Mouse (Mus musculus): ENCODE results near the gene Gm49322. TPM values are rescaled to one million over a fixed set of nuclear protein-coding genes. Genes with fewer than 3 reads are reported as not detected.

Gm49322 gene
- polyA plus RNA-seq, 1 experiment = 2.2 TPM

- H3K36me3 ChIP-seq (ENCODE audit: control insufficient read depth, insufficient read depth, low read length) = peaks cover 24% of the 10 kb centered on the region
- H3K4me1 ChIP-seq (ENCODE audit: control insufficient read depth, insufficient read depth, insufficient read length, low read length) = peaks cover 21% of the 10 kb centered on the region
- H3K27me3 ChIP-seq (ENCODE audit: control insufficient read depth, insufficient read depth, low read length) = no peaks in the 10 kb centered on the region
- no peak overlapping the region for H3K4me3 ChIP-seq (ENCODE audit: low read depth, low read length)
- WGBS = 48% methylated on average over 9 of the region's 9 CpGs
- peak overlapping the region; percentile 7; the same call in 1 of the 2 replicates for H3K27ac ChIP-seq (ENCODE audit: insufficient read depth, low read depth, low read length)
- TF ChIP-seq POLR2A (IDR thresholded peaks at IDR 0.05; ENCODE audit: low read depth, low read length) (no peak), CTCF (IDR thresholded peaks at IDR 0.05; ENCODE audit: extremely low read depth, insufficient read length, insufficient replicate concordance, low read depth, low read length) (no peak)
These were observed 12.4 kb downstream of the Gm49322 start for GRCm38 (mm10) chr10:80618181-80618580.

- no peak for TF ChIP-seq POLR2A (IDR thresholded peaks at IDR 0.05; ENCODE audit: low read depth, low read length)
- TF ChIP-seq CTCF (IDR thresholded peaks at IDR 0.05; ENCODE audit: extremely low read depth, insufficient read length, insufficient replicate concordance, low read depth, low read length) = no peak
- Histone ChIP-seq H3K27ac (ENCODE audit: insufficient read depth, low read depth, low read length) (no peak overlapping the region), H3K4me3 (ENCODE audit: low read depth, low read length) (no peak overlapping the region), H3K4me1 (ENCODE audit: control insufficient read depth, insufficient read depth, insufficient read length, low read length) (peaks cover 25% of the 10 kb centered on the region), H3K27me3 (ENCODE audit: control insufficient read depth, insufficient read depth, low read length) (no peaks in the 10 kb centered on the region), H3K36me3 (ENCODE audit: control insufficient read depth, insufficient read depth, low read length) (peaks cover 9% of the 10 kb centered on the region)
- 71% methylated on average over 8 of the region's 8 CpGs for WGBS
These were observed 13.8 kb downstream of the Gm49322 start for GRCm38 (mm10) chr10:80619465-80620244.

- Histone ChIP-seq H3K27ac (ENCODE audit: insufficient read depth, low read depth, low read length) (no peak overlapping the region), H3K4me3 (ENCODE audit: low read depth, low read length) (no peak overlapping the region), H3K27me3 (ENCODE audit: control insufficient read depth, insufficient read depth, low read length) (no peaks in the 10 kb centered on the region), H3K36me3 (ENCODE audit: control insufficient read depth, insufficient read depth, low read length) (peaks cover 5% of the 10 kb centered on the region), H3K4me1 (ENCODE audit: control insufficient read depth, insufficient read depth, insufficient read length, low read length) (peaks cover 29% of the 10 kb centered on the region)
- WGBS = 88% methylated on average over 9 of the region's 9 CpGs
- TF ChIP-seq CTCF (IDR thresholded peaks at IDR 0.05; ENCODE audit: extremely low read depth, insufficient read length, insufficient replicate concordance, low read depth, low read length) (no peak), POLR2A (IDR thresholded peaks at IDR 0.05; ENCODE audit: low read depth, low read length) (no peak)
These were observed 14.5 kb downstream of the Gm49322 start for GRCm38 (mm10) chr10:80620365-80620764.

GRCm38 (mm10) chr10:80620796-80621689, 15.2 kb downstream of the Gm49322 start:
- WGBS = 57% methylated on average over 16 of the region's 16 CpGs
- Histone ChIP-seq H3K27me3 (ENCODE audit: control insufficient read depth, insufficient read depth, low read length) (no peaks in the 10 kb centered on the region), H3K4me3 (ENCODE audit: low read depth, low read length) (peak overlapping the region; percentile 71), H3K4me1 (ENCODE audit: control insufficient read depth, insufficient read depth, insufficient read length, low read length) (peaks cover 30% of the 10 kb centered on the region), H3K27ac (ENCODE audit: insufficient read depth, low read depth, low read length) (peak overlapping the region; percentile 94), H3K36me3 (ENCODE audit: control insufficient read depth, insufficient read depth, low read length) (no peaks in the 10 kb centered on the region)
- TF ChIP-seq CTCF (IDR thresholded peaks at IDR 0.05; ENCODE audit: extremely low read depth, insufficient read length, insufficient replicate concordance, low read depth, low read length) (no peak), POLR2A (IDR thresholded peaks at IDR 0.05; ENCODE audit: low read depth, low read length) (no peak)

- Histone ChIP-seq H3K36me3 (ENCODE audit: control insufficient read depth, insufficient read depth, low read length) (no peaks in the 10 kb centered on the region), H3K4me3 (ENCODE audit: low read depth, low read length) (peak overlapping the region; percentile 71), H3K4me1 (ENCODE audit: control insufficient read depth, insufficient read depth, insufficient read length, low read length) (peaks cover 30% of the 10 kb centered on the region), H3K27ac (ENCODE audit: insufficient read depth, low read depth, low read length) (peak overlapping the region; percentile 94), H3K27me3 (ENCODE audit: control insufficient read depth, insufficient read depth, low read length) (no peaks in the 10 kb centered on the region)
- WGBS = 2% methylated on average over 9 of the region's 9 CpGs
- no peak for TF ChIP-seq POLR2A (IDR thresholded peaks at IDR 0.05; ENCODE audit: low read depth, low read length)
- no peak for TF ChIP-seq CTCF (IDR thresholded peaks at IDR 0.05; ENCODE audit: extremely low read depth, insufficient read length, insufficient replicate concordance, low read depth, low read length)
These were observed 15.8 kb downstream of the Gm49322 start for GRCm38 (mm10) chr10:80621690-80621939.

GRCm38 (mm10) chr10:80621940-80622660, 16.3 kb downstream of the Gm49322 start:
- under 1% methylated on average over 64 of the region's 64 CpGs for WGBS
- H3K27ac ChIP-seq (ENCODE audit: insufficient read depth, low read depth, low read length) = peak overlapping the region; percentile 94
- H3K4me1 ChIP-seq (ENCODE audit: control insufficient read depth, insufficient read depth, insufficient read length, low read length) = peaks cover 31% of the 10 kb centered on the region
- TF ChIP-seq POLR2A (IDR thresholded peaks at IDR 0.05; ENCODE audit: low read depth, low read length) (peak; percentile 89), CTCF (IDR thresholded peaks at IDR 0.05; ENCODE audit: extremely low read depth, insufficient read length, insufficient replicate concordance, low read depth, low read length) (peak; percentile 5; the same call in 1 of the 2 replicates)
- H3K4me3 ChIP-seq (ENCODE audit: low read depth, low read length) = peak overlapping the region; percentile 71
- H3K27me3 ChIP-seq (ENCODE audit: control insufficient read depth, insufficient read depth, low read length) = no peaks in the 10 kb centered on the region
- H3K36me3 ChIP-seq (ENCODE audit: control insufficient read depth, insufficient read depth, low read length) = no peaks in the 10 kb centered on the region

All from small intestine, adult 2 months (tissue).